Mouse (Mus musculus): ENCODE results near the gene Rpl13a. TPM values are rescaled to one million over a fixed set of nuclear protein-coding genes. Genes with fewer than 3 reads are reported as not detected.

Gene Rpl13a
- polyA plus RNA-seq, 1 experiment from 2014 or later: 1,416 TPM

DNA sequence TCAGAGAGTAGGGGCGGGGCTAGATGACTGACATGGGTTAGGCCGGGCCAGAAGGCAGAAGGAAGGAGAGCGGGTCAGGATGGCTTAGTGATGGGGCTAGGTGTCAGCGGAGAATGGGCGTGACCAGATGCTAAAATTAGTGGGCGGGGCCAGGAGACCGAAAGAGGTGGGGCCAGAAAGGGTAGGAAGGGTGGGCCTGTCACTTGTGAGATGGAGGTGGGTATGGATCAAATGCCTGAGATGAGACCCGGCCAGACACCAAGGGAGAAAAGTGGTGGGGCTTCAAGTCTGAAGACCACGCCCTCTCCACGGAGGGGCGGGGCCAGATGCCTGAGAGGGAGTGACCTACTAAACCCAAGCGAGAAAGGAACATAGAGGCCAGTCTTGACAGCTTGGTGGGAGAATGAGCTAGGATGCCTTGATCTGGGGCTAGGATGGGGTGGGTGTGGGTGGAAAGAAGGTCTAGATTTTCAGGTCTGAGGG lies 6.0 kb upstream of the Rpl13a start:
- H3K9me3 ChIP-seq (ENCODE audit: control insufficient read depth, low read length): no peaks in the 10 kb centered on the region
- no peak overlapping the region for H3K4me2 ChIP-seq (replicated peaks; ENCODE audit: low read depth, low read length)
- H3K4me1 ChIP-seq (ENCODE audit: control insufficient read depth, insufficient read depth, low read length): peaks cover 8% of the 10 kb centered on the region; the same call in 1 of the 2 replicates
- H3K9ac ChIP-seq (ENCODE audit: low read depth, low read length): no peak overlapping the region
- H3K27ac ChIP-seq (ENCODE audit: low read depth, low read length): no peak overlapping the region
- ATAC-seq (ENCODE audit: low FRiP score, low TSS enrichment): peak; percentile 9; the same call in 1 of the 2 replicates
- H3K4me3 ChIP-seq (ENCODE audit: low read length): no peak overlapping the region
- H3K27me3 ChIP-seq (ENCODE audit: control insufficient read depth, insufficient read depth, low read length): 0 out of 2 replicates have a peak, but pooled peaks cover 6% of the 10 kb centered on the region
- no peaks in the 10 kb centered on the region for H3K36me3 ChIP-seq (ENCODE audit: control insufficient read depth, insufficient read depth, low read length)
- 7% methylated on average over 12 of the region's 12 CpGs for WGBS

DNA sequence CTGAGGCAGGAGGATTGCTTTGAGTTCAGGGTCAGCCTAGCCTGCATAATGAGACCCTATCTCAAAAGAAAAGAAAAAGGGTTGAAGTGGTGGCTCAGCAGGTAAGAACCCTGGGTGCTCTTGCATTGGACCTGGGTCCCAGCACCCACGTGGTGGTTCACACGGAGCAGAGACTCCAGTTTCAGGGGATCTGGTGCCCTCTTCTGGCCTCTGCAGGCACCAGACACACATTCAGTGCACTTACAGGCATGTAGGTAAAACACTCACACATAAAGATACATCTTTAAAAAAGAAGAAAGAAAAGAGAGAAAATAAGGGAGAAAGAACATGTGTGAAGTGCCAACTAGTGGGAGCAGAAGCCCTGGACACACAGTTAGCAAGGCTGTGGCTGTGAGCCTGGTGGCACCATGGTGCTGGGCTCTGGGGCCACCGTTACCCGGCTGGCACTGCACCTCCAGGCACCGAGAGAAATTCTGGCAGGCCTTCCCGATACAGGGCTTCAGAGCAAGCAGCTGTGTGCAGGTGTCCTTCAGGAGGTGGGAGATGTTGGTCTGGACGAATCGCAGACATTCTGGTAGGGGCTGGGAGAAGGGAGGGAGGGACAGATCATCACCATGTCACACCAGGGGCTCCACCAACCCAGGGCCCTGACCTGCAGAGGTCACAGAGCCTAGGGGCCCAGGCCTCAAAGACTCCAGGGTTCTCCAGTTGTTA lies 5.0 kb upstream of the Rpl13a start:
- H3K27ac ChIP-seq (ENCODE audit: low read depth, low read length): no peak overlapping the region
- no peak overlapping the region for H3K4me2 ChIP-seq (replicated peaks; ENCODE audit: low read depth, low read length)
- no peak overlapping the region for H3K4me3 ChIP-seq (ENCODE audit: low read length)
- WGBS: 77% methylated on average over 8 of the region's 8 CpGs
- no peak overlapping the region for H3K9ac ChIP-seq (ENCODE audit: low read depth, low read length)
- H3K9me3 ChIP-seq (ENCODE audit: control insufficient read depth, low read length): no peaks in the 10 kb centered on the region
- no peaks in the 10 kb centered on the region for H3K36me3 ChIP-seq (ENCODE audit: control insufficient read depth, insufficient read depth, low read length)
- peaks cover 11% of the 10 kb centered on the region; the same call in 1 of the 2 replicates for H3K4me1 ChIP-seq (ENCODE audit: control insufficient read depth, insufficient read depth, low read length)
- 0 out of 2 replicates have a peak, but pooled peaks cover 6% of the 10 kb centered on the region for H3K27me3 ChIP-seq (ENCODE audit: control insufficient read depth, insufficient read depth, low read length)
- ATAC-seq (ENCODE audit: low FRiP score, low TSS enrichment): no peak

DNA sequence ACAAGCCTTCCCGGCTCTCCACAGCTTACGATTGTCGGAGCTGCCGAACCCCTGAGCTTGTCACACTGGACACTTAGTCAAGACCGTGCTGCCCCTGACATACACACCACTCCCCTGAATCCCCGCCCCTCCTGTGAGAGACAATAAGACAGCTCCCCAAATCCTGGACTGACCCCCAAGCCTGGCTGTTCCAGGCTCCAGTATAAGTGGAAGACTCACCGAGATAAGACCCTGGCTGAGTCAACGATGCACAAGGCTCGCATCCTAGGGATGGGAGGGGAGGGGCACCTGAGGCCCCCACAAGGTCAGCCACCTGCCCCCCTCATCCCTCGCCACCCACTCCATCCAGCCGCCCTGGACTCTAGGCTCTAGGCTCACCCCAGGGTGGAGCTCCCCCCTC lies 3.3 kb upstream of the Rpl13a start:
- 76% methylated on average over 11 of the region's 11 CpGs for WGBS
- H3K27ac ChIP-seq (ENCODE audit: low read depth, low read length): no peak overlapping the region
- H3K27me3 ChIP-seq (ENCODE audit: control insufficient read depth, insufficient read depth, low read length): no peaks in the 10 kb centered on the region
- ATAC-seq (ENCODE audit: low FRiP score, low TSS enrichment): no peak
- H3K9ac ChIP-seq (ENCODE audit: low read depth, low read length): no peak overlapping the region
- peaks cover 15% of the 10 kb centered on the region for H3K4me1 ChIP-seq (ENCODE audit: control insufficient read depth, insufficient read depth, low read length)
- no peak overlapping the region for H3K4me3 ChIP-seq (ENCODE audit: low read length)
- no peak overlapping the region for H3K4me2 ChIP-seq (replicated peaks; ENCODE audit: low read depth, low read length)
- H3K36me3 ChIP-seq (ENCODE audit: control insufficient read depth, insufficient read depth, low read length): peaks cover 8% of the 10 kb centered on the region
- H3K9me3 ChIP-seq (ENCODE audit: control insufficient read depth, low read length): no peaks in the 10 kb centered on the region

DNA sequence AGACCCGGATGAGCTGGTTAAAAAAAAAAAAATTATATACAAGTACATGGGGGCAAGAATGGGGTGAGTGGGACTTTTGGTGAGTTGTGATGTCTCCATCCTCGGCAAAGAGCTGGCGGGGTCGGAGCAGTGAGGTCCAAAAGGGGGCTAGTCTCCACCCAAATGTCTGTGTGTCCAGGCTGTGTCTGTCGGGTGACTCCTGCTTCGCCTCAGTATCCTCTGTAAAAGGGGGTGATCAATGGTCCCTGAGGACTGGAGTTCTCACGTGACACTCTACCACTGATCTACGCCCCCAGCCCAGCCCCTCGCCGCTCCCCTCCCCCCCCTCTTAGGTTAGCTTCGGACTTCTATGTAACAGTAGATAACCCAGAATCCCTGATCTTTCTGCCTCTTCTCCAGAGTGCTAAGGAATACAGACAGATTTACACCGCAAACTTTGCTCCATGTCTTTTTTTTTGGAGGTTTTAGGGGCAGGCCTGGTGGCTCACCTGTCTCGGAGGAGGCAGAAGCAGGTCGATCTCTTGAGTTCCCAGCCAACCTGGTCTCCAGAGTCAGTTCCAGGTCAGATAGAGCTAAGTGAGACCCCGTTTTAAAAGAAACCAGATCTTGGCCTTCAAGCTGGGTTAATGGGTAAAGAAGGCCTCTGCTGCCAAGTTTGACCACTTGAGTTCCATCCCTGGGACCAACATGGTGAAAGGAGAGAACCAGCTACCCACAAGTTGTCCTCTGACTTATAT lies 1.4 kb upstream of the Rpl13a start:
- WGBS: 46% methylated on average over 15 of the region's 15 CpGs

DNA sequence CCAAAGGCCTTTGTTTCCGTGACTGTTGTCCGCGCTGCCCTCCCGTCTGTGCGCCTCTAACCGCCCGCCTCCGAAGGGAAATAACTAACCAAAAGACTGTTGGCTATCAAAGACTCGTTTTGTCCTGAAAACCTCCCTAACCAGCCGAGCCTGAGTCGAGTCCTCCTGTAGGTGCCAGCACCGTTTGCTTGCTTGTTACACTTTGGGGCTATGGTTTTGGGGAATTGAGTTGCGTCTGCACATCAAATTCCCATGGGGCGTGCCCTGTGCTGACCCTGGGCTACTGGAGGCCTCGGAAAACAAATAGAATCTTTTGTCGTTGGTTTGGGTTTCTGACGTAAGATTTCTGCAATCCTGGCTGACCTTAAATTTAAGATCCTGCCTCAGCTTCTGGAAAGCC lies 757 bp upstream of the Rpl13a start:
- H3K4me3 ChIP-seq (ENCODE audit: low read length): peak overlapping the region; percentile 99
- H3K4me1 ChIP-seq (ENCODE audit: control insufficient read depth, insufficient read depth, low read length): peaks cover 23% of the 10 kb centered on the region
- H3K27me3 ChIP-seq (ENCODE audit: control insufficient read depth, insufficient read depth, low read length): no peaks in the 10 kb centered on the region
- H3K4me2 ChIP-seq (replicated peaks; ENCODE audit: low read depth, low read length): peak overlapping the region; percentile 64
- H3K27ac ChIP-seq (ENCODE audit: low read depth, low read length): peak overlapping the region; percentile 93
- no peaks in the 10 kb centered on the region for H3K9me3 ChIP-seq (ENCODE audit: control insufficient read depth, low read length)
- peak overlapping the region; percentile 100 for H3K9ac ChIP-seq (ENCODE audit: low read depth, low read length)
- H3K36me3 ChIP-seq (ENCODE audit: control insufficient read depth, insufficient read depth, low read length): peaks cover 27% of the 10 kb centered on the region
- ATAC-seq (ENCODE audit: low FRiP score, low TSS enrichment): no peak
- WGBS: 2% methylated on average over 17 of the region's 17 CpGs

More for the DNA sequence above, 1.4 kb upstream of the Rpl13a start:
- Histone ChIP-seq H3K27ac (ENCODE audit: low read depth, low read length) (peak overlapping the region; percentile 93; the same call in 1 of the 2 replicates), H3K36me3 (ENCODE audit: control insufficient read depth, insufficient read depth, low read length) (peaks cover 27% of the 10 kb centered on the region), H3K4me3 (ENCODE audit: low read length) (peak overlapping the region; percentile 99), H3K4me2 (replicated peaks; ENCODE audit: low read depth, low read length) (peak overlapping the region; percentile 64), H3K9ac (ENCODE audit: low read depth, low read length) (peak overlapping the region; percentile 100; the same call in 1 of the 2 replicates), H3K9me3 (ENCODE audit: control insufficient read depth, low read length) (no peaks in the 10 kb centered on the region), H3K27me3 (ENCODE audit: control insufficient read depth, insufficient read depth, low read length) (no peaks in the 10 kb centered on the region), H3K4me1 (ENCODE audit: control insufficient read depth, insufficient read depth, low read length) (peaks cover 25% of the 10 kb centered on the region)
- no peak for ATAC-seq (ENCODE audit: low FRiP score, low TSS enrichment)

DNA sequence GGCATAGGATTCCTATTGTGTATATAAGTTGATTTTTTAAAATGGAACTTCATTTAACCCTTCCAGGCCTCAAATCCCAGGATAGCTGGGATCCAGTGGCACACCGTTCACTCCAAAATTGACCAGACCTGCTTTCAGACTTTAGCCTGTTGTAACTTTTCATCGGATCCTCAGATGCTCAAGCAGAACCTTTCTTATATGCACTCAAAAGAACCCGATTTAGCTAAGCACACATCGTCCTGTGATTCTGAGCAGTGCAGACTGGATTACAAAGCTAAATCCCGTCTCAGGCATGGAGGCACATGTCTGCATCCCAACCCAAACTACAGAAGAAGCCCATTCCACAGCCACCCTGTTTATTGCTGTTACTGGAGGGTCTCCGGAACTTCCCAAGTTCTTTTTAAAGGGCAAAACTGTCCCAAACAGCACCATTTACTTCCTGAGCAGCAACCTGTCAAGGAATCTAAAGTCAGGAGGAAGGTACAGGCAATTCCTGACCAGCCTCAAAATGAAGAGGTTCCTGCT lies 799 bp downstream of the Rpl13a start:
- Histone ChIP-seq H3K27me3 (ENCODE audit: control insufficient read depth, insufficient read depth, low read length) (no peaks in the 10 kb centered on the region), H3K9ac (ENCODE audit: low read depth, low read length) (peak overlapping the region; percentile 100), H3K36me3 (ENCODE audit: control insufficient read depth, insufficient read depth, low read length) (peaks cover 32% of the 10 kb centered on the region), H3K4me3 (ENCODE audit: low read length) (peak overlapping the region; percentile 99), H3K4me2 (replicated peaks; ENCODE audit: low read depth, low read length) (peak overlapping the region; percentile 94), H3K9me3 (ENCODE audit: control insufficient read depth, low read length) (no peaks in the 10 kb centered on the region), H3K27ac (ENCODE audit: low read depth, low read length) (peak overlapping the region; percentile 95), H3K4me1 (ENCODE audit: control insufficient read depth, insufficient read depth, low read length) (peaks cover 28% of the 10 kb centered on the region)
- no peak for ATAC-seq (ENCODE audit: low FRiP score, low TSS enrichment)
- under 1% methylated on average over 6 of the region's 6 CpGs for WGBS

DNA sequence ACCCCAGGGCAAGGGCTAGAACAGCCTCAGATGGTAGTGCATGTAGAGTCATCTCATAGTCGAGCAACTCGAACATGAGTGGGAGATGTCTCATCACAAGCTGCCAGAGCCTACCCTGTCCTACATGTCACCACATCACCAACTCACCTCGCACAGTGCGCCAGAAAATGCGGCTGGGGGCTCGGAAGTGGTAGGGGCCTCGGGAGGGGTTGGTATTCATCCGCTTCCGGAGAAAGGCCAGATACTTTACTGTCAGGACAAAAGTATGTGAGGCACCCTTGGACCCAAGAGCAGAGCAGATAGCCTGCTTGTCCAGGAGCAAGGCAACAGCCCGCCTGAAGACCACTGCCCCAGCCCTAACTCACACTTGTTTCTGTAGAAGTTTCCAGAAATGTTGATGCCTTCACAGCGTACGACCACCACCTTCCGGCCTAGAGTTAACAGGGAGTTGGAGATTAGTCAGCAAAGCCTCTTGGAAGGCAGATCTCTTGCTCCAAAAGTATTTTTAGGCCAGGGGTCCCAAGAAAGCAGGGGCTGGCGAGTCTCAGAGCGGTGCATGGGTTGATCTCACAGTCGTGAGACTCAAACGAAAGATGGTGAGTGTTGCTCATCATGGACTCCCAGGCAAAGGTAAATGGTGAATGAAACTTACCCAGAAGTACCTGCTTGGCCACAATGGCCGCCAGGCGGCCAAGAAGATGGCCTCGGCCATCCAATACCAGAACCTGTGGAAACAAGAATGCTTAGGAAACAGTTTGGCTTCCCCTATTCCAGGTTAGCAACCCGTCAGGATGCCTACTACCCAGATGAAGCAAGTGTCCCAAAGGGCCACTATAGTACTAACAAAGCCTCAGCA lies 1.5 kb downstream of the Rpl13a start:
- peak overlapping the region; percentile 99 for H3K4me3 ChIP-seq (ENCODE audit: low read length)
- peak overlapping the region; percentile 95 for H3K27ac ChIP-seq (ENCODE audit: low read depth, low read length)
- H3K27me3 ChIP-seq (ENCODE audit: control insufficient read depth, insufficient read depth, low read length): no peaks in the 10 kb centered on the region
- H3K4me2 ChIP-seq (replicated peaks; ENCODE audit: low read depth, low read length): peak overlapping the region; percentile 94
- H3K9me3 ChIP-seq (ENCODE audit: control insufficient read depth, low read length): no peaks in the 10 kb centered on the region
- H3K9ac ChIP-seq (ENCODE audit: low read depth, low read length): peak overlapping the region; percentile 100
- WGBS: 39% methylated on average over 21 of the region's 21 CpGs
- no peak for ATAC-seq (ENCODE audit: low FRiP score, low TSS enrichment)
- H3K4me1 ChIP-seq (ENCODE audit: control insufficient read depth, insufficient read depth, low read length): peaks cover 35% of the 10 kb centered on the region
- peaks cover 39% of the 10 kb centered on the region for H3K36me3 ChIP-seq (ENCODE audit: control insufficient read depth, insufficient read depth, low read length)

DNA sequence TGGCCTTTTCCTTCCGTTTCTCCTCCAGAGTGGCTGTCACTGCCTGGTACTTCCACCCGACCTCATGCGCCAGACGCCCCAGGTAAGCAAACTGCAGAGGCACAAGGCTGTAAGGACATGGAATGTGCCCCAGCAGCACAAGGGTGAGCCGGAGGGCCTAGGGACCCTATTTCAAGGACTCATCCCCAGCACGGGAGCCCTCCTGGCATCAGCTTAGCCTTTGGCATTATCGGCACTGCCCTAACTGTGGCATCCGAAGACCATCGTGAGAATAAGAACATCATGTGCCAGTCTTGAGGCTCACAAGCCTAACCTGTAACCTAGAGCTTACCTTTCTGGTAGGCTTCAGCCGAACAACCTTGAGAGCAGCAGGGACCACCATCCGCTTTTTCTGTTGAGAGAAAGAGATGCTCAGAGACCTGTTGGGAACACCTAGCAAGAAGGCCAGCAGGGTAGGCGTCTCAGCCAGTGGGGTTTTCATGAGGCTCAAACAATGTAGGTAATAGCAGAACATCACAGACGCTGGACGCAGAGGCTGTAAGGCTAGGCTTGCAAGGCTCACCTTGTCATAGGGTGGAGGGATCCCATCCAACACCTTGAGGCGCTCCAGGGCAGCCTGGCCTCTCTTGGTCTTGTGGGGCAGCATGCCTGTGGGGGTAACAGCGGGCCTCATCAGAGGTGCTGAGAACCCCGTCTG lies 2.3 kb downstream of the Rpl13a start:
- H3K27me3 ChIP-seq (ENCODE audit: control insufficient read depth, insufficient read depth, low read length): no peaks in the 10 kb centered on the region
- H3K36me3 ChIP-seq (ENCODE audit: control insufficient read depth, insufficient read depth, low read length): peaks cover 47% of the 10 kb centered on the region
- no peak for ATAC-seq (ENCODE audit: low FRiP score, low TSS enrichment)
- peaks cover 37% of the 10 kb centered on the region for H3K4me1 ChIP-seq (ENCODE audit: control insufficient read depth, insufficient read depth, low read length)
- H3K4me2 ChIP-seq (replicated peaks; ENCODE audit: low read depth, low read length): peak overlapping the region; percentile 94
- peak overlapping the region; percentile 95 for H3K27ac ChIP-seq (ENCODE audit: low read depth, low read length)
- peak overlapping the region; percentile 99 for H3K4me3 ChIP-seq (ENCODE audit: low read length)
- no peaks in the 10 kb centered on the region for H3K9me3 ChIP-seq (ENCODE audit: control insufficient read depth, low read length)
- peak overlapping the region; percentile 100 for H3K9ac ChIP-seq (ENCODE audit: low read depth, low read length)
- WGBS: 77% methylated on average over 17 of the region's 17 CpGs

All from kidney, embryonic 14.5 days (tissue).